Comparison of ENCODE assay signal across 18 mouse cellular contexts in the genomic region with DNA sequence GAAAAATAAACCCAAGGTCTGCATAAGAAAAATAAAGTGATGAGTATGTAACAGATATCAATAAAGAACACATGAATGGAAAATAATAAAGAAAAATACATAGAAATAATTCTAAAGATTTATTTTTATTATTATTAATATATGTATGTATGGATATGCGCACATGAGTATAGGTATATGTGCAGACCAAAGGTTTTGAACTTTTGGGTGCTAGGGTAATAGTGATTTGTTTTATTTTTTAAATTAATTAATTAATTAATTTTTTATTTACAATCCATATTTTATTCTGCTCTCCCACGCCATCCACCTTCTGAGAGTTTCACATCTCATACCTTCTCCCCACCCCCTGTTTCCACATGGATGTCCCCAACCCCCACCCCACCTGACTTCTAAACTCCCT.
"Had no signal": no experiment of that assay in that cellular context is flagged by ENCODE, and none has a peak within 500 bp of the region (broad histone marks: within the 10 kb centered on the region; RNA-seq: fewer than 3 reads in every experiment).

No protein-coding gene starts in this region.

- H3K9me3 ChIP-seq: liver, embryonic 15.5 days; lung, embryonic 15.5 days; megakaryocyte, embryonic 14.5 days; midbrain, embryonic 12.5 days; neural tube, embryonic 12.5 days; stomach, embryonic 15.5 days had no signal

- H3K36me3 ChIP-seq: liver, embryonic 15.5 days; lung, embryonic 15.5 days; midbrain, embryonic 12.5 days; neural tube, embryonic 12.5 days; stomach, embryonic 15.5 days had no signal

- DNase-seq: liver, postnatal 0 days; lung, adult 2 months; lung, postnatal 14 days; lung, postnatal 36 days; midbrain, embryonic 14.5 days; right cerebral cortex, postnatal 14 days; thymus, adult 2 months; thymus, postnatal 25 days; thymus, postnatal 4 days had no signal

- H3K4me2 ChIP-seq: liver, embryonic 15.5 days; lung, embryonic 15.5 days; midbrain, embryonic 12.5 days; neural tube, embryonic 12.5 days; stomach, embryonic 15.5 days had no signal

- H3K4me1 ChIP-seq: liver, embryonic 15.5 days; lung, embryonic 15.5 days; midbrain, embryonic 12.5 days; neural tube, embryonic 12.5 days; stomach, embryonic 15.5 days had no signal

- H3K27ac ChIP-seq: liver, embryonic 15.5 days; lung, embryonic 15.5 days; macrophage; midbrain, embryonic 12.5 days; neural tube, embryonic 12.5 days; stomach, embryonic 15.5 days; stomach, postnatal 0 days had no signal

- ATAC-seq: liver, postnatal 0 days; lung, postnatal 0 days had no signal

- H3K4me3 ChIP-seq: liver, embryonic 15.5 days; lung, embryonic 15.5 days; megakaryocyte, embryonic 14.5 days; midbrain, embryonic 12.5 days; neural tube, embryonic 12.5 days; stomach, embryonic 15.5 days had no signal

- H3K9ac ChIP-seq: liver, embryonic 15.5 days; liver, postnatal 0 days; lung, embryonic 15.5 days; midbrain, embryonic 12.5 days; neural tube, embryonic 12.5 days; stomach, embryonic 15.5 days had no signal

- H3K27me3 ChIP-seq: liver, embryonic 15.5 days; lung, embryonic 15.5 days; megakaryocyte, embryonic 14.5 days; midbrain, embryonic 12.5 days; neural tube, embryonic 12.5 days; stomach, embryonic 15.5 days had no signal
